Mouse (Mus musculus): ENCODE measurements around the gene Gipc2. TPM values are rescaled to one million over a fixed set of nuclear protein-coding genes. Genes with fewer than 3 reads are reported as not detected.

Gipc2 gene
- total RNA-seq, 4 experiments from 2014 or later: 3.0 to 4.8 (median 3.4) TPM

GRCm38 (mm10) chr3:152119987-152120386 lies 46.0 kb downstream of the Gipc2 start:
- DNase-seq (ENCODE audit: low spot score): no peak

DNA sequence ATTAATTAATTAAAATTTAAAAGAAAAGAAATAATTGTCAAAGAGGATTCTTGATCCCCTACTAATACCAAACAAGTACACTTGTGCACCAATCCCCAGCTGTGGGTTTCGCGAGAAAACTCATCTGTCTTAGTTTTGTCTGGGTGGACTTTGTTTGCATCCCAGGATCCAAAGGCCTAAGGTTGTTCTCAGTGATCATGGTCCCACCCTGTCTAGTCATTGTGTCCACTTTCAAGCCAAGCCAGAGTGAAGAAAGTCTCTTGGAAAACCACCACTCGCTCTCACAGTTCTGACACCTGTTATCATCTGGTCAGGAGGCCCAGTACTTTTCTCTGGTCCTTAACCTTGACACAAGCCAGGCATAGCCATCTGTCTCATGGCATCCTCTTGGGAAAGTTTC lies 48.1 kb downstream of the Gipc2 start:
- DNase-seq (ENCODE audit: low spot score): no peak

- no peak for DNase-seq (ENCODE audit: low spot score)
These were observed 49.9 kb downstream of the Gipc2 start for GRCm38 (mm10) chr3:152116140-152116539.

- peak; percentile 86 for DNase-seq (ENCODE audit: low spot score)
These were observed 51.2 kb downstream of the Gipc2 start for GRCm38 (mm10) chr3:152114786-152115185.

- DNase-seq (ENCODE audit: low spot score): no peak
These were observed 51.8 kb downstream of the Gipc2 start for GRCm38 (mm10) chr3:152114222-152114621.

- no peak for DNase-seq (ENCODE audit: low spot score)
These were observed 52.5 kb downstream of the Gipc2 start for GRCm38 (mm10) chr3:152113496-152113895.

DNA sequence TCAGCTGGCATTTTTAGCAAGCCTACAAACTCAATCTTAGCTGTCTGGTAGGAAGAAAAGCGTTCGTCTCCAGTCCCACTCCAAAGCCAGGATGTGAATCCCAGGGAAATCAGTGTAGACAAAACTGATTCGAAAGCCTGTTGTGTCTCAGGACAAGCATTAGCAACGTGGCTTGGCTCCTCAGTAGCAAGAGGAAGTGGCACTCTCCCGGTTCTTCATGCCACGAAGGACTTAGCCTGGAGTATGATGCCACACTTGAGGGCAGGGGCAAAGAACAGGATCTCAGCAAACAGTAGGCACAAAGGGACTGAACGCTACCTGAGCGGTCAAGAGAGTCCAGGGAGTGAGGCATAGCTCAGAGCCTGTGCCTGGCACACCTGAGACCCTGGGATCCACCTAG lies 53.4 kb downstream of the Gipc2 start:
- no peak for DNase-seq (ENCODE audit: low spot score)

DNA sequence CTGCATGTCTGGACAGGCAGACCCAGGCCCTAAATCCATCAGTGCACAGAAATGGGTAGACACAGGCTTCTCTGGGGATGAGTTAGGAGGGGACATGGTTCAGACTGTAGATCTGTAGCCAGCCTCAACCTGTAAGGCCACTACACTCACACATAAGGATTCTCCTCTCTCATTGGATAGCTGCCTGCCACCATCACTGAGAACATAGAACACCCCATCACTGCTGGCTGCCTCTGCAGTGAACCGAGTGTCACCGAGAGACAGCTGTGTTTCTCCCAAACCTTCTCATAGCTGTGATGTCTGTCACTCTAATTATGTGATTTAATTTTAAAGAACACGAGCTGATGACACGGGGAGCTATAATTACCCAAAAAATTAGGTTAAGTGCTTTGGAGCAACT lies 54.5 kb downstream of the Gipc2 start:
- DNase-seq (ENCODE audit: low spot score): no peak

GRCm38 (mm10) chr3:152111081-152111480 lies 54.9 kb downstream of the Gipc2 start:
- DNase-seq (ENCODE audit: low spot score): peak; percentile 86

DNA sequence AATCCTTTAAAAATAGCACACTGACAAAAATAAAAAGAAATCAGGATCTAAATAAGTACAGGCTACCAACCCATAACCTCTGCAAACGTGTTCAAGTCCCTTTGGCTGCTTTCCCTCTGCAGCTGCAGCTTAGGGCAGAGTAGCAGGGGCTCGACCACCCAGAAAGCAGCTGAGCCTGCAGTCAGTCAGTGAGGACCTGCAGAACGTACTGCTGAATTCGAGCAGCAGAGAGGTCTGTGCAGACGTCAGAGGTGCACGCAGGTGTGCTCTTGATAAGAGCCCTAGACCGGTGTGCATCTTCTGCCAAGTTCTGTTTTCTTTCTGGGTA lies 56.8 kb downstream of the Gipc2 start:
- no peak for DNase-seq (ENCODE audit: low spot score)

DNA sequence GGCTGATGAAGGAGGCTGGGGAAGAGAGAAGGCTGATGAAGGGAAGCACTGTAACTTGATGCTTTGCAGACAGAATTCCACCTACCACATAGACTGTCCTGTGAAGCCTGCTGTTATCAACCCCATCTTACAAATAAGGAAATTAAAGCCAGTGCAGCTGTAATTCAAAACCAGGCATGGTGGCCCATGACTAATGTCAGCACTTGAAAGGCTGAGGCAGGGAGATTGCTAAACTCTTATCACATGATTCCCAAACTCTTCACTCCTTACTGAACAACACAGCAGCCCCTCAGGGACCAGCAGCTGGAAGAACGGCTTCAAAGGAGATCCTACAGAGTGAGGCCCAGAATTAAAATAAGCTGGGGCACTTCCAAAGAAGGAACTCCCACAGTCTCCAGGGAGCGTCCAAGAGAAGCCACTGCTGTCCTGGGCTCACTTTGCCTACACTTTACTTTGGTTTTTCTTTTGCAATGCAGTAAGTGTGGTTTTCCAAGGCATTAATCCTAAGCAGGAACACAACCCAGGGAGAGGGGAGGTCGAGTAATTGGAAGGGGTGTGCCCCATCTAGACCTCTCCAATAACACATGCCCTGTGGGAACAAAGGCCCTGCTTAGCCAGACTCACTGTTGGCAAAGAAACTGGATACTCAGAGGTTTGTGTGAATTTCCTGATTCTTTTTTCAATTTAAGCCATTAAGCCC lies 57.3 kb downstream of the Gipc2 start:
- no peak for DNase-seq (ENCODE audit: low spot score)

- DNase-seq (ENCODE audit: low spot score): no peak
These were observed 58.0 kb downstream of the Gipc2 start for GRCm38 (mm10) chr3:152108003-152108395.

- DNase-seq (ENCODE audit: low spot score): no peak
These were observed 58.7 kb downstream of the Gipc2 start for GRCm38 (mm10) chr3:152107149-152108002.

DNA sequence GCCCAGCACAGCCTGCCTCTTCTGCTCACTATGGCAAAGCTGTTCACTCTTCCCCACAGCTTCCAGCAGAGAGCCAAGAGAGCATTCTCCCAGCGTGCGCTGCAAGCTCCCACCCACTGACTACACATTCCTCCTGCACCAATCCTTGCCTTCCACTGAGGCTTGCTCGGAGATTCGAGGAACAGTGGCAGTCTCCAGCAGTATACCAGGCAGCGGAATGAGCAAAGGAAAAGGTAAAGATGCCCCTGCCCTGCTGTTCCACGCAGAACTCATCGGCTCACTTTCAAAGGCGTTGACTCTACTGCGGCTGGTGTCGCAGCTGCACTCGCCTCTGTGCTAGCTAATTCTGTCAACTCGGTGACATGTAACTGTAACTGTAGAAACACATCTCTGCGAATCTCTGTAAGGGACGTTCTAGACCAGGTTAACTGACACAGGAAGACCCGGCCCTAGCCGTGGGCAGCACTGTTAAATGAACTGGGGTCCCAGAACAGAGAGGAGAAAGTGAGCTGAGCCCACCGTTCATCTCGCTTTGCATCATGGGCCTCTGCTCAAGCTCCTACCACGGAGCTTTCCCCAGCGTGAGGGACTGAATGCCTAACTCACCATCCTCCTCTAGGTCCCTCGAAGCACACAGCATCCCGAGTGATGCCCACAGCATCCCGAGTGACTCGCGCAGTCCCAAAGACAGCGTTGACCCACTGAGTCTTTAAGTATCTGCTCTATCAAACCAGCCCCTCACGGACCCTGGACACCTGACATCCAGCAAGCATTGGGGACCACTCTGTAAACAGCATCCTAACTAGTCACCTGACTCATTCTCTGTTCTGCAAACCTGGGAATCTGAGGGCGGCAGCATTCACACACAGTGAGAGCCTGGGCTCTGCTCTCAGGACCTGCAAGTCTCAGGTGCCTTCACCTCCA lies 59.5 kb downstream of the Gipc2 start:
- DNase-seq (ENCODE audit: low spot score): no peak

DNA sequence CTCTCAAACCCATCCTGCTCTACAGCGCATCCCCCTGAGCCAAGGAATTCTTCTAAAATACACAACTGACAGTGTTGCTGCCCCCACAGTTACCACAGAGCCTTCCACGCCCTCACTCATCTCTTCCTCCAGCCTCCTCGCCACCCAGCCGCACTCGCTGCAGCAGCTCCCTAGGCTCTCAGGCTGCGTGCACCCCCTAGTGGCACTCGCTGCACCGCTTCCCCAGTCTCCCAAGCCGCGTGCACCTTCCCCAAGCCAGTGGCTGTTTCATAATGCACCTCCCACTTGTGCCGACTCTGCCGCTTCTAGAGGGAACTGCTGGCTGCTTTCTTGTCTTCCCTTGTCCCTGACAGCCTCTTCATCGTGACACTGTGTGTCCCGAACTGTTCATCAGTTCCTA lies 60.7 kb downstream of the Gipc2 start:
- DNase-seq (ENCODE audit: low spot score): peak; percentile 42

DNA sequence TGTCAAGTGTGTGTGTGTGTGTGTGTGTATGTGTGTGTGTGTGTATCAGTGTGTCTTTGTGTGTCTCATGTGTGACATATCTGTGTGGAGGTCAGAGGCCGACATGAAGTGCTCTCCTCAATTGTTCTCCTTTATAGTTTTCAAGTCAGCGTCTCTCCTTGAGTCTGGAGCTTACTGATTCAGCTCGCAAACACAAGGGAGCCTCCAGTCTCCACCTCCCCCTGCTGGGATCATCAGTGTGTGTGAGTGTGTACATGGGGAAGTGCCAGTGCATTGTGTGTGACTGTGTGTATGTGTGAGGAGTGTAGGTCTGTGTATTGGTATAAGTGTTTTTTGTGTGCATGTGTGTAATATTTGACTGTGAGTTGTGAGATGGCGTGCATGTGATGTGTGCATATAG lies 62.6 kb downstream of the Gipc2 start:
- no peak for DNase-seq (ENCODE audit: low spot score)

DNA sequence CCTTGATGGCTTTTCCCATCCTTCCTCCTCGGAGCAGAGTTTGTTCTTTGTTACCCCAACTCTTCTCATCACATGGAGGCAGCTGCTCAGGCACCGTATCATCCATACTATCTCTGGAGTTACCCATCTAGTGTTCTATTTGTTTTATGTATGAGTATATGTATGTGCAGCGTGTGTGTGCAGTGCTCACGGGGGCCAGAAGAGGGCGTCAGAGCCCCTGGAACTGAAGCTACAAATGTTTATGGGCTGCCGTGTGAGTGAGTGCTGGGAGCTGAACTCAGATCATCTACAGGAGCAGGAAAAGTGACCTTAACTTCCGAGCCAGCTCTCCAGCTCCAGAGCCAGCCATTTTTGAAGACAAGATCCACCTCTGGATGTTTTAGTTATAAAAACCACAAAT lies 64.6 kb downstream of the Gipc2 start:
- no peak for DNase-seq (ENCODE audit: low spot score)

GRCm38 (mm10) chr3:152100119-152100818 lies 65.8 kb downstream of the Gipc2 start:
- DNase-seq (ENCODE audit: low spot score): no peak

GRCm38 (mm10) chr3:152095030-152095429 lies 71.0 kb downstream of the Gipc2 start:
- no peak for DNase-seq (ENCODE audit: low spot score)

- DNase-seq (ENCODE audit: low spot score): no peak
These were observed 73.5 kb downstream of the Gipc2 start for GRCm38 (mm10) chr3:152092385-152093057.

GRCm38 (mm10) chr3:152089178-152089577 lies 76.9 kb downstream of the Gipc2 start:
- DNase-seq (ENCODE audit: low spot score): peak; percentile 28
